Mouse (Mus musculus): ENCODE results near the gene Rnf38.

Rnf38 gene

GRCm38 (mm10) chr4:44233713-44234003 lies at the start of gene Rnf38:
TSS of gene Rnf38 (minus strand) at chr4:44233789.
- DNase-seq (ENCODE audit: low spot score): no peak

- peak; percentile 5 for DNase-seq (ENCODE audit: low spot score)
These were observed 48.1 kb upstream of the Rnf38 start for GRCm38 (mm10) chr4:44281597-44282265.

- DNase-seq (ENCODE audit: low spot score): no peak
These were observed 37.5 kb upstream of the Rnf38 start for GRCm38 (mm10) chr4:44271134-44271533.

- DNase-seq (ENCODE audit: low spot score): no peak
These were observed 35.8 kb upstream of the Rnf38 start for GRCm38 (mm10) chr4:44269376-44269817.

- DNase-seq (ENCODE audit: low spot score): no peak
These were observed 33.8 kb upstream of the Rnf38 start for GRCm38 (mm10) chr4:44267437-44267836.

GRCm38 (mm10) chr4:44265500-44265899 lies 31.9 kb upstream of the Rnf38 start:
- no peak for DNase-seq (ENCODE audit: low spot score)

GRCm38 (mm10) chr4:44260244-44260643 lies 26.7 kb upstream of the Rnf38 start:
- DNase-seq (ENCODE audit: low spot score): peak; percentile 48

- DNase-seq (ENCODE audit: low spot score): no peak
These were observed 25.5 kb upstream of the Rnf38 start for GRCm38 (mm10) chr4:44259126-44259525.

GRCm38 (mm10) chr4:44254579-44254978 lies 21.0 kb upstream of the Rnf38 start:
- no peak for DNase-seq (ENCODE audit: low spot score)

GRCm38 (mm10) chr4:44253191-44253590 lies 19.6 kb upstream of the Rnf38 start:
- no peak for DNase-seq (ENCODE audit: low spot score)

- no peak for DNase-seq (ENCODE audit: low spot score)
These were observed 18.7 kb upstream of the Rnf38 start for GRCm38 (mm10) chr4:44251966-44252916.

- no peak for DNase-seq (ENCODE audit: low spot score)
These were observed 17.9 kb upstream of the Rnf38 start for GRCm38 (mm10) chr4:44251521-44251920.

GRCm38 (mm10) chr4:44249705-44250104 lies 16.1 kb upstream of the Rnf38 start:
- DNase-seq (ENCODE audit: low spot score): no peak

- no peak for DNase-seq (ENCODE audit: low spot score)
These were observed 13.7 kb upstream of the Rnf38 start for GRCm38 (mm10) chr4:44247051-44247939.

GRCm38 (mm10) chr4:44246285-44246684 lies 12.7 kb upstream of the Rnf38 start:
- no peak for DNase-seq (ENCODE audit: low spot score)

- no peak for DNase-seq (ENCODE audit: low spot score)
These were observed 8.0 kb upstream of the Rnf38 start for GRCm38 (mm10) chr4:44241638-44242037.

GRCm38 (mm10) chr4:44235946-44236345 lies 2.4 kb upstream of the Rnf38 start:
- DNase-seq (ENCODE audit: low spot score): no peak

GRCm38 (mm10) chr4:44234004-44234866 lies 646 bp upstream of the Rnf38 start:
- peak; percentile 83 for DNase-seq (ENCODE audit: low spot score)

- peak; percentile 26 for DNase-seq (ENCODE audit: low spot score)
These were observed 547 bp downstream of the Rnf38 start for GRCm38 (mm10) chr4:44232771-44233712.

GRCm38 (mm10) chr4:44225128-44225527 lies 8.5 kb downstream of the Rnf38 start:
- no peak for DNase-seq (ENCODE audit: low spot score)
